Mouse (Mus musculus) intestine, embryonic 16.5 days (tissue): ENCODE measurements around the gene Gad1. TPM values are rescaled to one million over a fixed set of nuclear protein-coding genes. Genes with fewer than 3 reads are reported as not detected.

ENCODE experiments used
- ATAC-seq: fragments of 200-750 bp; cut with Nextera tagmentation; 2 replicates; pipeline ENCODE4 v1.8.0; 2017; ENCODE audit warnings: moderate TSS enrichment, moderate library complexity
- H3K27ac ChIP-seq: fragments of 300-500 bp; sonication (generic); 2 replicates; pipeline ENCODE4 v1.5.1; 2014; ENCODE audit warnings: mild to moderate bottlenecking, low read length
- H3K27me3 ChIP-seq: fragments of 300-500 bp; sonication (generic); replicated peaks from 2 replicates; pipeline ENCODE4 v1.6.1; 2014; ENCODE audit warnings: low read length, control low read depth, mixed read lengths; ENCODE audit not compliant: control insufficient read depth, insufficient read depth
- H3K36me3 ChIP-seq: fragments of 300-500 bp; sonication (generic); 2 replicates; pipeline ENCODE4 v1.6.1; 2014; ENCODE audit warnings: low read length, control low read depth; ENCODE audit not compliant: control insufficient read depth, insufficient read depth
- H3K4me1 ChIP-seq: fragments of 300-500 bp; sonication (generic); 2 replicates; pipeline ENCODE4 v1.6.1; 2014; ENCODE audit warnings: low read length, control low read depth, mixed read lengths; ENCODE audit not compliant: control insufficient read depth, insufficient read depth
- H3K4me2 ChIP-seq: fragments of 300-500 bp; sonication (generic); 2 replicates; pipeline ENCODE4 v1.6.1; 2014; ENCODE audit warnings: low read depth, low read length, control low read depth
- H3K4me3 ChIP-seq: fragments of 300-500 bp; sonication (generic); 2 replicates; pipeline ENCODE4 v1.5.1; 2014; ENCODE audit warnings: mild to moderate bottlenecking, low read length
- H3K9ac ChIP-seq: fragments of 300-500 bp; sonication (generic); 2 replicates; pipeline ENCODE4 v1.6.1; 2014; ENCODE audit warnings: low read depth, low read length
- H3K9me3 ChIP-seq: fragments of 300-500 bp; sonication (generic); 2 replicates; pipeline ENCODE4 v1.6.1; 2016; ENCODE audit warnings: low read length, control low read depth; ENCODE audit not compliant: control insufficient read depth
- WGBS: fragments of 180-500 bp; shearing (Covaris S2); extraction: QIAGEN DNeasy Blood & Tissue Kit; methylation state at CpG from one replicate; pipeline ENCODE4 v1.1.7; 2014; 5-methylcytosine and 5-hydroxymethylcytosine counted together
- polyA plus RNA-seq: library from polyadenylated mRNA; unstranded; fragments of >200 nt; fragmentation: Nextera tagmentation; extraction: Ambion mirVana; gene quantifications from 2 replicates; pipeline ENCODE4 v1.2.1, GENCODE M21; 2015

The Gad1 gene
- polyA plus RNA-seq, 1 experiment from 2014 or later, result 0.15 TPM

DNA sequence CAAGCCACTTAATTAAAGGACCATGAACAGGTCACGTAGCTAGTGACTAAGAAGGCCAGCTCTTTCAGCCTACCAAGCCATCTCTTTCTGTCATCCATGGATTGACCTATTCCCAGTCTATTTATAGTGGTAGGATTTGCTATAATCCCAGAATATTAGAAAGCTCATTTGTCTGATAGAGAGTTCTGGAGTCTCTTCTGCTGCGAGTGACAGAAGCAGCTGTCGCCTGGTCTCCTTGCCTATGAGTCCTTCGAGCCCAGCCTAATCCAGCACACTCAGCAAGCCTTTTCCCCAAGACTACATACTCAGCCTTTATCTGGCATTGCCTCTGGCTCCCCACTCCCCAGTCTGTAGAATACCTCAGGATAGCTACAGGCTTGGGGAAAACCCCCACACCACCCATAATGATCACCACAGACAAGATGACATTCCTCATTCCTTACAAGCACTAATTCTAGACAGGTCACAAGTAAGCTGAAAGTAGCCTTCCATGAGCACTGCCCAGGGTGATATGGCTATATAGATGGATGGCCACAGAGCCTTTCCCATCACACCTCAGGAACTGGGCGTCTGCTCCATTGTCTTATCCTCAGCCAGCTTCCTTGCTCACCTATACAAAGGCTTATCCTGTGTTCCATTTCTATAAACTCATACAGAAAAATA, 81.3 kb downstream of the Gad1 start:
- Histone ChIP-seq H3K9me3 (no peaks in the 10 kb centered on the region), H3K36me3 (no peaks in the 10 kb centered on the region), H3K4me3 (no peak overlapping the region), H3K4me2 (no peak overlapping the region), H3K27me3 (no peaks in the 10 kb centered on the region), H3K9ac (no peak overlapping the region), H3K27ac (no peak overlapping the region), H3K4me1 (no peaks in the 10 kb centered on the region; the same call in 1 of the 2 replicates)
- 88% methylated on average over 5 of the region's 5 CpGs for WGBS
- no peak for ATAC-seq

DNA sequence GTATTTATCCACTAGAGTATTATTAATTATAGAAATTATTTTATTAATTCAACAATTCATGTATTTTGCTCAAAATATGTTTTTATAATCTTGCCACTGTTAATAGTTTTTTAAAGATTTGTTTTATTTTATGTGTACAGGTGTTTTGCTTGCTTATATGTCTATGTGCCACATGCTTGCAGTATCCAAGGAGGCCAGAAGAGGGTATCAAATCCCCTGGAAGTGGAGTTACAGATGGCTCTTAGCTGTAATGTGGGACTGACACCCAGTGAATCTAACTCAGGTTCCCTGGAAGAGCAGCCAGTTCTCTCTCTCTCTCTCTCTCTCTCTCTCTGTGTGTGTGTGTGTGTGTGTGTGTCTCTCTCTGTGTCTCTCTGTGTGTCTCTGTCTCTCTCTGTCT, 88.1 kb downstream of the Gad1 start:
- Histone ChIP-seq H3K27me3 (no peaks in the 10 kb centered on the region), H3K4me3 (no peak overlapping the region), H3K9me3 (no peaks in the 10 kb centered on the region), H3K4me2 (no peak overlapping the region), H3K27ac (no peak overlapping the region), H3K36me3 (no peaks in the 10 kb centered on the region), H3K9ac (no peak overlapping the region), H3K4me1 (no peaks in the 10 kb centered on the region)
- ATAC-seq, result no peak

DNA sequence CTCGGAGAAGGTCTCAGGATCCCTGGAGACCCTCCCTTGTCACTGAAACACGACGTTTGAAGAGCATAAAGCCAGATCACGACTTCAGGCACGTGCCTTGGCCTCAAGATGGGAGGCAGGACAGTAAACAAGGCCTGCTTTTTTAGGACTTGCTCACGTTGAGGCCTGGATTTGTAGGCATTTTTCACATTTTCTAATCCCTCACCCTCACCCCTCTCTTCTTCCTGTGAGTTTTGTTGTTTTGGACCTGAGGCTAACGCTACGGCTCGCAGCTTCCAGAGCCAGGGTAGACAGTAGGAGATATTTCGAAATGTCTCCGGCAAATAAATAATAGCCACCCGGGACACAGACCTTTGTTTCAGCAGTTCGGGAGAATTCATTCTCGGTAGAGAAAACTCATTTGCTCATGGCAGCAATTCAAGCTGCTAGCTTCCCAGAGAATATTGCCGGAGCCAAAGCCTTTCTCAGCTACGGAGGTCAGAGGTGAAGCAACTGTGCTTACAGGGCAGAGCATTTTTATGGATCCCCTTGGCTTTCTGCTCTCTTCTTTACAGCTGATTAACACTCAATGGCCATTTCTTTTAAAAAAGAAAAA, 90.2 kb downstream of the Gad1 start:
- 50% methylated on average over 16 of the region's 16 CpGs for WGBS
- no peaks in the 10 kb centered on the region for H3K36me3 ChIP-seq
- H3K9ac ChIP-seq, result no peak overlapping the region
- no peaks in the 10 kb centered on the region for H3K27me3 ChIP-seq
- ATAC-seq, result no peak
- H3K4me1 ChIP-seq, result no peaks in the 10 kb centered on the region
- H3K27ac ChIP-seq, result no peak overlapping the region
- H3K4me2 ChIP-seq, result no peak overlapping the region
- no peaks in the 10 kb centered on the region for H3K9me3 ChIP-seq
- no peak overlapping the region for H3K4me3 ChIP-seq

DNA sequence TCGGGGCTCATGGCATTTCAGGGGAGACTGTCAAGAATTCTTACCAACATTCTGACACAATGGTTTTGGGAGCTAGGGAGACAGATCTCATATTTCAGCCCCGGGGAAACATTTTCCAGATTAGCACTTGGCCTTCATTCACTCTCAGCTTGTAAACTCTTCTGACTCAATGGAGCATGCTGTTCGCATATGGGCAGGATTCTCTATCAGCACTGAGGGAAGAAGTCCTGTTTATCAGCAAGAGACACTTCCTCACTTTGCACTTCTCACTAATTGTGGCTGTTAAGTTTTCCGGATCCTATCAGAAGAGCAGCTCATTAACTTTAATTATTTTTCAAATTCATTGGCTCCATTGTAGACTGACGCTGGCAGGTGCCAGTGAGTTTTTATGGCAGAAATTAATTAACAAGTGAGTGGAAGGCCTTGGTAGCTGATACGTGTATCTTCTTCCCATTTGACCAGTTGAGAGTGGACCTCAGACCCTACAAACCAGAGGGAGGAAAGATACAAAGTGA, 92.5 kb downstream of the Gad1 start:
- Histone ChIP-seq H3K4me1 (no peaks in the 10 kb centered on the region), H3K9ac (no peak overlapping the region), H3K27me3 (no peaks in the 10 kb centered on the region), H3K36me3 (no peaks in the 10 kb centered on the region), H3K4me2 (no peak overlapping the region), H3K27ac (no peak overlapping the region), H3K9me3 (no peaks in the 10 kb centered on the region), H3K4me3 (no peak overlapping the region)
- 83% methylated on average over 6 of the region's 6 CpGs for WGBS
- no peak for ATAC-seq

DNA sequence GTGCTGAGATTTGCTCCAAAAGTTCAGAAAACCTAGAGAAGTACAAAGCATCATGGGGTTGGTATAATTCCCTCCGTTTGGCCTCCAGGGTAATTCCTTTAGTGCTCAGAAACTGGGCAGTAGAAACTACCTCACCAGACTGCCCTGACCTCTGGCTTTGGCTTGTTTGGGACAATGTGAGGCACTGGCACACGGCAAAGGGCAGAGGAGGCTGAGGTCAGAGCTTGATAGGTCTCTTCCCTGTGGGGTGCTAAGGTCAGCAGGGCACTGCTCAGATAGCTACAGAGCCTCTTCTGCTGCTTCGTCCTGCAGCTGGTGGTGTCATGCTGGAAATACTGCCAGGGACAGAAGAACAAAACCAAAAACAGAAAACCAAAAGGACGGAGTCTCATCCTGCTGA, 94.8 kb downstream of the Gad1 start:
- Histone ChIP-seq H3K4me1 (no peaks in the 10 kb centered on the region), H3K9ac (no peak overlapping the region), H3K36me3 (no peaks in the 10 kb centered on the region), H3K9me3 (no peaks in the 10 kb centered on the region), H3K27ac (no peak overlapping the region), H3K4me3 (no peak overlapping the region), H3K27me3 (no peaks in the 10 kb centered on the region), H3K4me2 (no peak overlapping the region)
- WGBS, result 51% methylated on average over 4 of the region's 4 CpGs
- no peak for ATAC-seq

DNA sequence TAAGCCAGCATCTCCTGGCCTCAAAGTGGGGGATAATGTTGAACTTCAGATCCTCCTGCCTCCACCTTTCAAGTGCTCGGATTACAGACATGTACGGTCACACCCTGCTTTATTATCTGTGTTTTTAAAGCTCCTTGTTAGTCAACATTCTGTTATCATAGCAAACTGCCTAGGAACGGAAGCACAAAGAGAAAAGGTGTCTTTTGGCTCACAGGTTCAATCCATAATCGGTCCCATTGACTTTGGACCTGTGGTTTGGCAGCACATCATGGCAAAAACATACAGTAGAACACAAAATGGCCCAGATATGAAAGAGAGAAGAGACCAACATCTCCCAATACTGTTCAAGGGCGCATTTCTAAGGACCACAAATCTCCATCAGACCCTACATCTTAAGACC, 95.4 kb downstream of the Gad1 start:
- Histone ChIP-seq H3K4me1 (no peaks in the 10 kb centered on the region), H3K9ac (no peak overlapping the region), H3K9me3 (no peaks in the 10 kb centered on the region), H3K4me2 (no peak overlapping the region), H3K4me3 (no peak overlapping the region), H3K27me3 (no peaks in the 10 kb centered on the region), H3K27ac (no peak overlapping the region), H3K36me3 (no peaks in the 10 kb centered on the region)
- 84% methylated on average over 5 of the region's 5 CpGs for WGBS
- ATAC-seq, result no peak

DNA sequence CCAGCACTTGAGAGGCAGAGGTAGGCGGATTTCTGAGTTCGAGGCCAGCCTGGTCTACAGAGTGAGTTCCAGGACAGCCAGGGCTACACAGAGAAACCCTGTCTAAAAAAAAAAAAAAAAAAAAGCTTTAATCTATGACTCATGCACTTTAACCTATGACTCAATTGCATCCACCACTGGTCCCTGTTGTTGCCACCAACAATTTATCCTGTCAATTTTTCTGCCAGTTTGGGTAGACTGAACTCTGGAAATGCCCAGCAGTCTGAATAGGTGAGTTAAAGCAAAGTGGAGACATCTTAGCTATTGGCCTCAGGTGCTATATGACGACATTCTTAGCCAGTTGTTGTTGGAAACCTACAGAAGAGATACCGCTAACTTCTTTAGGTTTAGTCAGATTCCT, 96.6 kb downstream of the Gad1 start:
- Histone ChIP-seq H3K4me2 (no peak overlapping the region), H3K4me1 (no peaks in the 10 kb centered on the region), H3K27me3 (no peaks in the 10 kb centered on the region), H3K27ac (no peak overlapping the region), H3K36me3 (no peaks in the 10 kb centered on the region), H3K9me3 (no peaks in the 10 kb centered on the region), H3K4me3 (no peak overlapping the region), H3K9ac (no peak overlapping the region)
- WGBS, result 96% methylated on average over 4 of the region's 4 CpGs
- no peak for ATAC-seq

Other genes starting within 250 kb of the Gad1 start
- 0.33 and 0.42 TPM in 2 replicates for gene Sp5, start 78.1 kb upstream of the Gad1 start, polyA plus RNA-seq
- 0.42 and 0.78 TPM in 2 replicates for gene Erich2, start 44.3 kb upstream of the Gad1 start, polyA plus RNA-seq
- 168 and 169 TPM in 2 replicates for gene Gorasp2, start 108.5 kb downstream of the Gad1 start, polyA plus RNA-seq
- gene Gm26558, start 109.0 kb downstream of the Gad1 start, polyA plus RNA-seq, result 2.5 and 3.0 TPM in 2 replicates